Comparison of ENCODE assay signal across 24 mouse cellular contexts in the genomic region with DNA sequence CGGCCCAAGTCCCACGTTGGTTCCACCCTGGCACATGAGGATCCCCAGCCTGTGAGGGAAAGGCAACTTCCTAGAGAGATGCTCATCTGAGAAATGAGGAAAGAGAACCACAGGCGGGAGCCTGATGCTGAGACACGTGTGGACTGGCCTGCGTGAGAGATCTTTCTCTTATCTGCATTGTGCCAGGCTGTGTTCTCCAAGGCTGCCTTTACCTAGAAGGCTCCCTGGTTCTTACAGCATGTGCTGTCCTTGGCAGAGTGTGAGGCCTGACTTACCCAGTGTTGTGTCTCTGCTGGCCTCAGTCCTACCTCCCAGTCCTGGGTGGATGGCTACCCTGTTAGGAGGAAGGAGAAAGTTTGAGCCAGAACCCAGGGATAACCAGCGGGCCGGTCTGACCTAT. TPM values are rescaled to one million over a fixed set of nuclear protein-coding genes. Genes with fewer than 3 reads are reported as not detected.
DNase-seq lines count a peak whose midpoint lies in the region; ATAC-seq and TF ChIP-seq lines count a peak whose summit lies in the region.
"Had no signal": no experiment of that assay in that cellular context is flagged by ENCODE, and none has a peak within 500 bp of the region (broad histone marks: within the 10 kb centered on the region; RNA-seq: fewer than 3 reads in every experiment).

No protein-coding gene starts in this region.

- ATAC-seq in liver, embryonic 12.5 days = peak; percentile 49; the same call in 1 of the 2 replicates
- 0 out of 2 replicates have a peak, but pooled peaks have one; percentile 58 for ATAC-seq in liver, embryonic 13.5 days (ENCODE audit: low read depth)
- ATAC-seq in liver, postnatal 0 days = 0 out of 2 replicates have a peak, but pooled peaks have one; percentile 47
- ATAC-seq: CD4-positive, CD25-positive, alpha-beta regulatory T cell, adult 4 months; forebrain, embryonic 13.5 days; forebrain, embryonic 16.5 days had no signal

- H3K4me2 ChIP-seq in liver, embryonic 12.5 days = no peak overlapping the region
- no peak overlapping the region for H3K4me2 ChIP-seq in liver, embryonic 13.5 days
- no peak overlapping the region for H3K4me2 ChIP-seq in liver, postnatal 0 days (ENCODE audit: low read depth, low read length)
- H3K4me2 ChIP-seq: forebrain, embryonic 13.5 days; heart, embryonic 11.5 days; hindbrain, embryonic 12.5 days; hindbrain, embryonic 15.5 days had no signal

- H3K27me3 ChIP-seq in liver, embryonic 12.5 days (replicated peaks) = no peaks in the 10 kb centered on the region
- 0 out of 2 replicates have a peak, but pooled peaks cover 2% of the 10 kb centered on the region for H3K27me3 ChIP-seq in liver, embryonic 13.5 days
- no peaks in the 10 kb centered on the region for H3K27me3 ChIP-seq in liver, postnatal 0 days (ENCODE audit: insufficient read depth, low read length)
- H3K27me3 ChIP-seq: forebrain, embryonic 13.5 days; hindbrain, embryonic 12.5 days; hindbrain, embryonic 15.5 days had no signal

- no peak for DNase-seq in liver, embryonic 13.5 days
- no peak for DNase-seq in liver, postnatal 0 days
- DNase-seq in adrenal gland, postnatal 36 days = no peak
- DNase-seq in frontal cortex, adult 2 months (ENCODE audit: extremely low spot score in 1 of 2, low spot score in 1 of 2) = no peak
- DNase-seq in layer of hippocampus, adult 18-20 months (ENCODE audit: low spot score in 2 of 2) = no peak
- DNase-seq: adrenal gland, adult 8-10 months; adrenal gland, postnatal 25 days; cerebellum, adult 18-20 months; cerebellum, adult 9-10 months; cerebellum, postnatal 14 days; gastrocnemius, postnatal 25 days; heart, adult 2 months had no signal

- no peaks in the 10 kb centered on the region for H3K36me3 ChIP-seq in liver, embryonic 12.5 days
- H3K36me3 ChIP-seq in liver, embryonic 13.5 days = no peaks in the 10 kb centered on the region
- no peaks in the 10 kb centered on the region for H3K36me3 ChIP-seq in liver, postnatal 0 days (replicated peaks; ENCODE audit: insufficient read depth, low read length)
- H3K36me3 ChIP-seq: forebrain, embryonic 10.5 days; hindbrain, embryonic 12.5 days; hindbrain, embryonic 15.5 days had no signal

- no peak overlapping the region for H3K4me3 ChIP-seq in liver, embryonic 12.5 days
- no peak overlapping the region for H3K4me3 ChIP-seq in liver, embryonic 13.5 days (replicated peaks)
- no peak overlapping the region for H3K4me3 ChIP-seq in liver, postnatal 0 days (ENCODE audit: low read depth, low read length)
- H3K4me3 ChIP-seq: forebrain, embryonic 10.5 days; forebrain, embryonic 13.5 days; heart, adult 2 months; hindbrain, embryonic 12.5 days; hindbrain, embryonic 15.5 days had no signal

- WGBS in liver, embryonic 12.5 days (ENCODE audit: insufficient replicate concordance) = 56% methylated on average over 7 of the region's 7 CpGs
- 55% methylated on average over 7 of the region's 7 CpGs for WGBS in liver, embryonic 13.5 days (ENCODE audit: insufficient replicate concordance)
- WGBS in liver, postnatal 0 days (ENCODE audit: insufficient replicate concordance) = 70% methylated on average over 7 of the region's 7 CpGs

- H3K9me3 ChIP-seq in liver, embryonic 12.5 days (replicated peaks) = no peaks in the 10 kb centered on the region
- no peaks in the 10 kb centered on the region for H3K9me3 ChIP-seq in liver, embryonic 13.5 days (replicated peaks)
- H3K9me3 ChIP-seq in liver, postnatal 0 days (ENCODE audit: low read length) = no peaks in the 10 kb centered on the region
- H3K9me3 ChIP-seq: forebrain, embryonic 10.5 days; forebrain, embryonic 13.5 days; hindbrain, embryonic 12.5 days; hindbrain, embryonic 15.5 days had no signal

- no peak for TF ChIP-seq CTCF in liver, postnatal 0 days (IDR thresholded peaks at IDR 0.05; ENCODE audit: low read depth)

- no peak for TF ChIP-seq EP300 in liver, postnatal 0 days (IDR thresholded peaks at IDR 0.05; ENCODE audit: low read depth)

- H3K27ac ChIP-seq in liver, embryonic 12.5 days = no peak overlapping the region
- no peak overlapping the region for H3K27ac ChIP-seq in liver, embryonic 13.5 days
- no peak overlapping the region for H3K27ac ChIP-seq in liver, postnatal 0 days (ENCODE audit: low read depth)
- H3K27ac ChIP-seq: forebrain, embryonic 10.5 days; forebrain, embryonic 13.5 days; heart, adult 2 months; hindbrain, embryonic 12.5 days; hindbrain, embryonic 15.5 days had no signal

- no peaks in the 10 kb centered on the region for H3K4me1 ChIP-seq in liver, embryonic 12.5 days
- peaks cover 11% of the 10 kb centered on the region for H3K4me1 ChIP-seq in liver, embryonic 13.5 days (replicated peaks)
- H3K4me1 ChIP-seq in liver, postnatal 0 days (ENCODE audit: insufficient read depth) = no peaks in the 10 kb centered on the region
- H3K4me1 ChIP-seq: forebrain, embryonic 13.5 days; hindbrain, embryonic 15.5 days had no signal

- no peak overlapping the region for H3K9ac ChIP-seq in liver, embryonic 12.5 days
- H3K9ac ChIP-seq in liver, embryonic 13.5 days = no peak overlapping the region
- no peak overlapping the region for H3K9ac ChIP-seq in liver, postnatal 0 days (replicated peaks)
- H3K9ac ChIP-seq: forebrain, embryonic 13.5 days; hindbrain, embryonic 12.5 days; hindbrain, embryonic 15.5 days had no signal

RNA-seq across cellular contexts. Expression of gene Slc28a1, which starts 11.7 kb away (rescaled TPM):
- polyA plus RNA-seq in liver, embryonic 12.5 days (2016; fragmentation: Nextera tagmentation; extraction: Ambion mirVana) = 0.49 and 0.51 TPM in 2 replicates
- 0.54 and 0.75 TPM in 2 replicates for polyA plus RNA-seq in liver, embryonic 13.5 days (2015; fragmentation: Nextera tagmentation; extraction: Ambion mirVana)
- 0.09 and 0.11 TPM in 2 replicates for polyA plus RNA-seq in liver, postnatal 0 days (2015; fragmentation: Nextera tagmentation; extraction: Ambion mirVana)
- total RNA-seq in adrenal gland, postnatal 36 days (2021) = under 1 TPM; 0.13 to 0.17 TPM
- 0.34 and 0.42 TPM in 2 replicates for polyA plus RNA-seq in frontal cortex, adult 2 months (2012; rRNA removed)
- under 1 TPM in 1 of 2 experiments, not detected in 1; 0.10 TPM for total RNA-seq in layer of hippocampus, adult 18-20 months (2021)
- total RNA-seq: adrenal gland, adult 8-10 months; hematopoietic stem cell, adult 5-6 weeks; MEL had no signal
- polyA plus RNA-seq: CD4-positive, CD25-positive, alpha-beta regulatory T cell, adult 4 months; embryonic facial prominence, embryonic 11.5 days; embryonic facial prominence, embryonic 14.5 days; forebrain, embryonic 10.5 days; forebrain, embryonic 13.5 days; forebrain, embryonic 16.5 days; hindbrain, embryonic 12.5 days; hindbrain, embryonic 15.5 days had no signal

RNA-seq across cellular contexts. Expression of gene Alpk3, which starts 45.5 kb away (rescaled TPM):
- polyA plus RNA-seq in liver, embryonic 12.5 days (2016; fragmentation: Nextera tagmentation; extraction: Ambion mirVana) = 0.11 and 0.14 TPM in 2 replicates
- 0.15 and 0.16 TPM in 2 replicates for polyA plus RNA-seq in liver, embryonic 13.5 days (2015; fragmentation: Nextera tagmentation; extraction: Ambion mirVana)
- 0.08 and 0.26 TPM in 2 replicates for polyA plus RNA-seq in liver, postnatal 0 days (2015; fragmentation: Nextera tagmentation; extraction: Ambion mirVana)
- under 1 TPM; 0.23 to 0.26 TPM for total RNA-seq in adrenal gland, postnatal 36 days (2021)
- polyA plus RNA-seq in frontal cortex, adult 2 months (2012; rRNA removed) = 0.59 and 0.60 TPM in 2 replicates
- total RNA-seq in layer of hippocampus, adult 18-20 months (2021) = under 1 TPM; 0.79 to 0.82 TPM
- polyA plus RNA-seq: forebrain, embryonic 13.5 days had no signal
